Mouse (Mus musculus): ENCODE measurements around the gene Dtx3. TPM values are rescaled to one million over a fixed set of nuclear protein-coding genes. Genes with fewer than 3 reads are reported as not detected.
A peak's percentile ranks its signal among the peaks of the same experiment; 100 is the strongest.

The Dtx3 gene
- polyA plus RNA-seq (2015; fragmentation: Nextera tagmentation; extraction: Ambion mirVana), result 100 and 129 TPM in 2 replicates

GRCm38 (mm10) chr10:127195328-127196129, at the start of gene Dtx3:
Dtx3 (minus strand) TSS chr10:127195728.
- Histone ChIP-seq H3K27ac (peak within 1 kb of the TSS; percentile 97), H3K9ac (peak within 1 kb of the TSS; percentile 91), H3K4me2 (peak within 1 kb of the TSS; percentile 94), H3K4me1 (peaks cover 73% of the 10 kb centered on the region), H3K9me3 (replicated peaks) (no peaks in the 10 kb centered on the region), H3K36me3 (peaks cover 58% of the 10 kb centered on the region), H3K27me3 (no peaks in the 10 kb centered on the region), H3K4me3 (replicated peaks) (peak within 1 kb of the TSS; percentile 96)
- WGBS, result under 1% methylated on average over 36 of the region's 47 CpGs
- ATAC-seq (replicated peaks; ENCODE audit: low FRiP score), result peak; percentile 29

- Histone ChIP-seq H3K4me1 (no peaks in the 10 kb centered on the region), H3K27me3 (peaks cover 14% of the 10 kb centered on the region; the same call in 1 of the 2 replicates), H3K36me3 (no peaks in the 10 kb centered on the region), H3K4me2 (no peak overlapping the region), H3K9me3 (replicated peaks) (no peaks in the 10 kb centered on the region), H3K4me3 (replicated peaks) (no peak overlapping the region), H3K27ac (no peak overlapping the region), H3K9ac (no peak overlapping the region)
- WGBS, result 70% methylated on average over 18 of the region's 18 CpGs
- no peak for ATAC-seq (replicated peaks; ENCODE audit: low FRiP score)
Observed at GRCm38 (mm10) chr10:127238241-127238824, 42.8 kb upstream of the Dtx3 start.

- Histone ChIP-seq H3K4me2 (no peak overlapping the region), H3K27me3 (peaks cover 14% of the 10 kb centered on the region; the same call in 1 of the 2 replicates), H3K4me3 (replicated peaks) (no peak overlapping the region), H3K27ac (no peak overlapping the region), H3K9me3 (replicated peaks) (no peaks in the 10 kb centered on the region), H3K36me3 (no peaks in the 10 kb centered on the region), H3K9ac (no peak overlapping the region), H3K4me1 (no peaks in the 10 kb centered on the region)
- ATAC-seq (replicated peaks; ENCODE audit: low FRiP score), result no peak
- 45% methylated on average over 9 of the region's 9 CpGs for WGBS
Observed at GRCm38 (mm10) chr10:127236541-127236940, 41.0 kb upstream of the Dtx3 start.

GRCm38 (mm10) chr10:127233141-127233540, 37.6 kb upstream of the Dtx3 start:
- no peak overlapping the region for H3K27ac ChIP-seq
- H3K9me3 ChIP-seq (replicated peaks), result no peaks in the 10 kb centered on the region
- no peaks in the 10 kb centered on the region for H3K4me1 ChIP-seq
- no peak for ATAC-seq (replicated peaks; ENCODE audit: low FRiP score)
- no peaks in the 10 kb centered on the region for H3K36me3 ChIP-seq
- no peak overlapping the region for H3K4me2 ChIP-seq
- WGBS, result 82% methylated on average over 9 of the region's 9 CpGs
- H3K27me3 ChIP-seq, result peaks cover 18% of the 10 kb centered on the region
- H3K9ac ChIP-seq, result no peak overlapping the region
- H3K4me3 ChIP-seq (replicated peaks), result no peak overlapping the region

- Histone ChIP-seq H3K4me3 (replicated peaks) (no peak overlapping the region), H3K9ac (no peak overlapping the region), H3K4me1 (0 out of 2 replicates have a peak, but pooled peaks cover under 1% of the 10 kb centered on the region), H3K27ac (no peak overlapping the region), H3K9me3 (replicated peaks) (no peaks in the 10 kb centered on the region), H3K27me3 (peaks cover 25% of the 10 kb centered on the region), H3K4me2 (no peak overlapping the region), H3K36me3 (no peaks in the 10 kb centered on the region)
- no peak for ATAC-seq (replicated peaks; ENCODE audit: low FRiP score)
- WGBS, result 76% methylated on average over 14 of the region's 14 CpGs
Observed at GRCm38 (mm10) chr10:127231741-127232140, 36.2 kb upstream of the Dtx3 start.

DNA sequence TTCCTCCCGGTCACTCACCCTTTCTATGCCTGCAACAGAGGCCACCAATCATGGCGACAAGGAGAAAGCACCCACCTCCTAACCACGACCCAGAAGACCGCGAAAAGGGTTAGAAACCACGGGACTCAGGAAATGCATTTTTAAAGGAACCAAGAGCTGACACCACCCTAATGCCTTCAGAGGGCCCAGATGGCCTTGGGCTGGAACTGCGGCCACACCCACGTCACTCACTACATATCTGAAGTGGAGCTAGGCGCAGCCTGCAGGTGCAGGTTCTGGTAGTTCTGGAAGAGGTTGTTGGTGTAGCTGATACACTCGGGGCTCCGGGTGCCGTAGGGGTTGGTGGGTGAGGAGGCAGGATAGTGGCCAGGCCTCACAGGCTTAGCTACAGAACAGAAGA, 35.2 kb upstream of the Dtx3 start:
- no peak overlapping the region for H3K9ac ChIP-seq
- WGBS, result 81% methylated on average over 12 of the region's 12 CpGs
- ATAC-seq (replicated peaks; ENCODE audit: low FRiP score), result no peak

GRCm38 (mm10) chr10:127228897-127229296, 33.4 kb upstream of the Dtx3 start:
- H3K27me3 ChIP-seq, result peaks cover 25% of the 10 kb centered on the region
- WGBS, result 12% methylated on average over 4 of the region's 4 CpGs
- no peak overlapping the region for H3K4me3 ChIP-seq (replicated peaks)
- no peaks in the 10 kb centered on the region for H3K36me3 ChIP-seq
- H3K4me2 ChIP-seq, result no peak overlapping the region
- H3K9ac ChIP-seq, result no peak overlapping the region
- ATAC-seq (replicated peaks; ENCODE audit: low FRiP score), result peak; percentile 73; the same call in 1 of the 2 replicates
- no peak overlapping the region for H3K27ac ChIP-seq
- H3K4me1 ChIP-seq, result peaks cover 11% of the 10 kb centered on the region; the same call in 1 of the 2 replicates
- no peaks in the 10 kb centered on the region for H3K9me3 ChIP-seq (replicated peaks)

More for the DNA sequence above, 35.2 kb upstream of the Dtx3 start:
- Histone ChIP-seq H3K4me1 (peaks cover 10% of the 10 kb centered on the region; the same call in 1 of the 2 replicates), H3K36me3 (no peaks in the 10 kb centered on the region), H3K27me3 (peaks cover 25% of the 10 kb centered on the region), H3K27ac (no peak overlapping the region), H3K4me3 (replicated peaks) (no peak overlapping the region), H3K9me3 (replicated peaks) (no peaks in the 10 kb centered on the region), H3K4me2 (no peak overlapping the region)

GRCm38 (mm10) chr10:127227163-127227562, 31.6 kb upstream of the Dtx3 start:
- WGBS, result 81% methylated on average over 8 of the region's 8 CpGs
- Histone ChIP-seq H3K9me3 (replicated peaks) (no peaks in the 10 kb centered on the region), H3K4me2 (no peak overlapping the region), H3K9ac (no peak overlapping the region), H3K4me1 (peaks cover 11% of the 10 kb centered on the region; the same call in 1 of the 2 replicates), H3K36me3 (no peaks in the 10 kb centered on the region), H3K27ac (no peak overlapping the region), H3K27me3 (peaks cover 25% of the 10 kb centered on the region), H3K4me3 (replicated peaks) (no peak overlapping the region)
- no peak for ATAC-seq (replicated peaks; ENCODE audit: low FRiP score)

DNA sequence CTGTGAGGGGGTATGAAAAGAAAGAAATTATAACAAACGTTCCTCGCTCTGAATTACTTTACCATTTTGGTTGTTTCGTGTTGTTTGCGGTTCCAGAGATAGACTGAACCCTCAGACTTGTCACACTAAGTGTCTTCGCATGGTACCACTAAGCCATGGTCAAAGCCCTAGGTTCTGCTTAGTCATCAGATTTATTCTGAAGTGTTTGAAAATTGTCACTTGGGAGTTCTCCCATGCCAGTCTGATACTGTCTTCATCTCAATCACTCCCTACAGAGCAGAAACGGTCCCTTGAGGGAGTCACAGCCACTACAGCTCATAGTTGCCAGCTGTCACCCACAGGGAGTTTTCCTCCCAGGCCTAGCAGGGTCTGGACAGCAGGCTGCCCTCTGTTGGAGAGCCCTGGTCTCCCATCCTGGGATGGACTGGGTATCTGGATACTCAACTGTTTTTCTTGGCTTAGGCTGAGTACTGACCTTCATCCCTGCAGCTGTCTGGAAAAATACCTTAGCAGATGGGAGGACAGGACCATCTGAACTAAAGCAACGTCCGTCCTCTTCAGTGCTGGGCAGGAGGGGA, 30.9 kb upstream of the Dtx3 start:
- H3K4me3 ChIP-seq (replicated peaks), result no peak overlapping the region
- H3K27me3 ChIP-seq, result peaks cover 25% of the 10 kb centered on the region
- no peak overlapping the region for H3K27ac ChIP-seq
- H3K9me3 ChIP-seq (replicated peaks), result no peaks in the 10 kb centered on the region
- no peak overlapping the region for H3K4me2 ChIP-seq
- H3K36me3 ChIP-seq, result no peaks in the 10 kb centered on the region
- no peak for ATAC-seq (replicated peaks; ENCODE audit: low FRiP score)
- H3K9ac ChIP-seq, result no peak overlapping the region
- 59% methylated on average over 8 of the region's 8 CpGs for WGBS
- peaks cover 11% of the 10 kb centered on the region; the same call in 1 of the 2 replicates for H3K4me1 ChIP-seq

GRCm38 (mm10) chr10:127225732-127226131, 30.2 kb upstream of the Dtx3 start:
- peaks cover 11% of the 10 kb centered on the region; the same call in 1 of the 2 replicates for H3K4me1 ChIP-seq
- ATAC-seq (replicated peaks; ENCODE audit: low FRiP score), result no peak
- H3K27ac ChIP-seq, result no peak overlapping the region
- H3K4me3 ChIP-seq (replicated peaks), result no peak overlapping the region
- no peak overlapping the region for H3K4me2 ChIP-seq
- H3K9ac ChIP-seq, result no peak overlapping the region
- WGBS, result 13% methylated on average over 10 of the region's 10 CpGs
- H3K9me3 ChIP-seq (replicated peaks), result no peaks in the 10 kb centered on the region
- H3K27me3 ChIP-seq, result peaks cover 25% of the 10 kb centered on the region
- H3K36me3 ChIP-seq, result no peaks in the 10 kb centered on the region

- Histone ChIP-seq H3K9me3 (replicated peaks) (no peaks in the 10 kb centered on the region), H3K4me3 (replicated peaks) (no peak overlapping the region), H3K27ac (no peak overlapping the region), H3K27me3 (peaks cover 25% of the 10 kb centered on the region), H3K4me2 (no peak overlapping the region), H3K9ac (no peak overlapping the region), H3K36me3 (no peaks in the 10 kb centered on the region), H3K4me1 (peaks cover 11% of the 10 kb centered on the region; the same call in 1 of the 2 replicates)
- 53% methylated on average over 6 of the region's 6 CpGs for WGBS
- no peak for ATAC-seq (replicated peaks; ENCODE audit: low FRiP score)
Observed at GRCm38 (mm10) chr10:127225213-127225612, 29.7 kb upstream of the Dtx3 start.

DNA sequence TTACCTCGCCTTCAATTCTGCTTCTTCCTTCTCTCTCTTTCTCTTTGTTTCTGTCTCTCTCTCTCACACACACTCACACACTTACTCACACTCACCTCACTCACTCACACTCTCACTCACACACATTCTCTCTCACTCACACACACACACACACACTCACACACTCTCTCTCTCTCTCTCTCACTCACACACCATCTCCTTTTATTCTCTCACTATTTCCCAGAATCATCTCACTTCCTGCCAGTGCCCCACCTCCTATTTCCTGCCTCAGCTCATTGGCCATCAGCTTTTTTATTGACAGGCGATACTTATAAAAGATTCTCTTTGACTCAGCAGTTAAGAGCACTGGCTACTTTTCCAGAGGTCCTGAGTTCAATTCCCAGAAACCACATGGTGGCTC, 22.8 kb upstream of the Dtx3 start:
- H3K9me3 ChIP-seq (replicated peaks), result no peaks in the 10 kb centered on the region
- H3K4me1 ChIP-seq, result no peaks in the 10 kb centered on the region
- no peak overlapping the region for H3K4me3 ChIP-seq (replicated peaks)
- no peak overlapping the region for H3K27ac ChIP-seq
- H3K4me2 ChIP-seq, result no peak overlapping the region
- H3K27me3 ChIP-seq, result no peaks in the 10 kb centered on the region
- ATAC-seq (replicated peaks; ENCODE audit: low FRiP score), result no peak
- 90% methylated on average over 2 of the region's 2 CpGs for WGBS
- no peaks in the 10 kb centered on the region for H3K36me3 ChIP-seq
- H3K9ac ChIP-seq, result no peak overlapping the region
